Mouse (Mus musculus) intestine, embryonic 16.5 days (tissue): Measurements from ENCODE around the gene Fez1. TPM values are rescaled to one million over a fixed set of nuclear protein-coding genes. Genes with fewer than 3 reads are reported as not detected.
A peak's percentile ranks its signal among the peaks of the same experiment; 100 is the strongest.

Experiments
- ATAC-seq: fragments of 200-750 bp; cut with Nextera tagmentation; 2 replicates; pipeline ENCODE4 v1.8.0; 2017; ENCODE audit warnings: moderate TSS enrichment, moderate library complexity
- H3K27ac ChIP-seq: fragments of 300-500 bp; sonication (generic); 2 replicates; pipeline ENCODE4 v1.5.1; 2014; ENCODE audit warnings: mild to moderate bottlenecking, low read length
- H3K27me3 ChIP-seq: fragments of 300-500 bp; sonication (generic); replicated peaks from 2 replicates; pipeline ENCODE4 v1.6.1; 2014; ENCODE audit warnings: low read length, control low read depth, mixed read lengths; ENCODE audit not compliant: control insufficient read depth, insufficient read depth
- H3K36me3 ChIP-seq: fragments of 300-500 bp; sonication (generic); 2 replicates; pipeline ENCODE4 v1.6.1; 2014; ENCODE audit warnings: low read length, control low read depth; ENCODE audit not compliant: control insufficient read depth, insufficient read depth
- H3K4me1 ChIP-seq: fragments of 300-500 bp; sonication (generic); 2 replicates; pipeline ENCODE4 v1.6.1; 2014; ENCODE audit warnings: low read length, control low read depth, mixed read lengths; ENCODE audit not compliant: control insufficient read depth, insufficient read depth
- H3K4me2 ChIP-seq: fragments of 300-500 bp; sonication (generic); 2 replicates; pipeline ENCODE4 v1.6.1; 2014; ENCODE audit warnings: low read depth, low read length, control low read depth
- H3K4me3 ChIP-seq: fragments of 300-500 bp; sonication (generic); 2 replicates; pipeline ENCODE4 v1.5.1; 2014; ENCODE audit warnings: mild to moderate bottlenecking, low read length
- H3K9ac ChIP-seq: fragments of 300-500 bp; sonication (generic); 2 replicates; pipeline ENCODE4 v1.6.1; 2014; ENCODE audit warnings: low read depth, low read length
- H3K9me3 ChIP-seq: fragments of 300-500 bp; sonication (generic); 2 replicates; pipeline ENCODE4 v1.6.1; 2016; ENCODE audit warnings: low read length, control low read depth; ENCODE audit not compliant: control insufficient read depth
- WGBS: fragments of 180-500 bp; shearing (Covaris S2); extraction: QIAGEN DNeasy Blood & Tissue Kit; methylation state at CpG from one replicate; pipeline ENCODE4 v1.1.7; 2014; 5-methylcytosine and 5-hydroxymethylcytosine counted together
- polyA plus RNA-seq: library from polyadenylated mRNA; unstranded; fragments of >200 nt; fragmentation: Nextera tagmentation; extraction: Ambion mirVana; gene quantifications from 2 replicates; pipeline ENCODE4 v1.2.1, GENCODE M21; 2015

Gene Fez1
- polyA plus RNA-seq, 1 experiment from 2014 or later: 14.4 TPM

DNA sequence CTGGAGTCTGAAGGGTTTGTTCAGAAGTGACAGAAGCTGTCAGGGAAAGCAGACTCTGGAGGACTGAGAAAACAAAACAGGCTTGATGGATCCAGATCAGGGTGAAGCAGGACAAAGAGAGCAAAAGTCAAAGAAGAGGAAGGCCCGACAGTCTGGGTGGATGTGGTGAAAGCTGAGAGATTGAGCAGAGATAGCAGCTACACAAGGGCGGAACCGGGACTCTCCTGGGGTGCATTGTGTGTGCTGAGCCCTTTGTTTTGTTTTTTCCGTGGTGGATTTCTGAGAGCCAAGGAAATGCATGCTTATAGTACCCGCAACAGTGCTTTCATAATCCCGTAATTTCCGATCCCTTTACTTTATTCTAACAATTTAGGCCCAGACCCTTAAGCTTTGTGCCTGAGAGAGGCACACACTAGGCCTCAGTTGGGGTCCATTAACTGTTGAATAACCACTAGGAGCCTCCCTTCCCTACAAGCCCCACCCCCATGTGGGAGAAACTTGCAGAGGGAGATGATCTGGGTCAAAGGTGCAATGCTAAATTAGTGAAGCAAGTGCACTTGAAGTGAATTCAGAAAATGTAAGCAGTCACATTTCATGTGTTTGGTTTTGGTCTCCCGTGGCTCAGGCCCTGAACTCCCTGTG, 35.9 kb downstream of the Fez1 start:
- H3K36me3 ChIP-seq: no peaks in the 10 kb centered on the region
- H3K4me3 ChIP-seq: no peak overlapping the region
- no peak overlapping the region for H3K9ac ChIP-seq
- no peak for ATAC-seq
- no peak overlapping the region for H3K27ac ChIP-seq
- no peaks in the 10 kb centered on the region for H3K4me1 ChIP-seq
- H3K4me2 ChIP-seq: no peak overlapping the region
- 43% methylated on average over 8 of the region's 8 CpGs for whole genome bisulfite sequencing
- H3K9me3 ChIP-seq: no peaks in the 10 kb centered on the region
- no peaks in the 10 kb centered on the region for H3K27me3 ChIP-seq

DNA sequence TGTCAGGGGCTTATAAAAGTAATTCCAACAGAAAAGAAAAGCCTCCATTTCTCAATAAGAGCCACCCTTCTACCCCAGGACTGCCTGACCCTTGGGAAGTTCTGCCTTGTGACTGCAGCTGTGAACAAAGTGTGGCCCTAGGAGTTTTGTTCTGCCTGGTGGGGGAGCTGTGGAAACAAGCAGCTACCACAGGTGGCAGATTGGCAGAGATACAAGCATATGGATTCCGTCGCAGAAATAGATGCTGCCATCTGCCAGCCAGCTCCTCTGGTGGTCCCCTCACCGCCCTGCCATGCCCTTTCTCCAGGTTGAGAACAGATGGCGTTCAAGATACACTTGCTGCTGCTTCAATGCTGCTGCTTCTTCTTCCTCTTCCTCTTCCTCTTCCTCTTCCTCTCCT, 37.0 kb downstream of the Fez1 start:
- Histone ChIP-seq H3K27ac (no peak overlapping the region), H3K9me3 (no peaks in the 10 kb centered on the region), H3K4me1 (no peaks in the 10 kb centered on the region), H3K27me3 (no peaks in the 10 kb centered on the region), H3K4me3 (no peak overlapping the region), H3K9ac (no peak overlapping the region), H3K36me3 (no peaks in the 10 kb centered on the region), H3K4me2 (no peak overlapping the region)
- 50% methylated on average over 4 of the region's 4 CpGs for WGBS
- no peak for ATAC-seq

DNA sequence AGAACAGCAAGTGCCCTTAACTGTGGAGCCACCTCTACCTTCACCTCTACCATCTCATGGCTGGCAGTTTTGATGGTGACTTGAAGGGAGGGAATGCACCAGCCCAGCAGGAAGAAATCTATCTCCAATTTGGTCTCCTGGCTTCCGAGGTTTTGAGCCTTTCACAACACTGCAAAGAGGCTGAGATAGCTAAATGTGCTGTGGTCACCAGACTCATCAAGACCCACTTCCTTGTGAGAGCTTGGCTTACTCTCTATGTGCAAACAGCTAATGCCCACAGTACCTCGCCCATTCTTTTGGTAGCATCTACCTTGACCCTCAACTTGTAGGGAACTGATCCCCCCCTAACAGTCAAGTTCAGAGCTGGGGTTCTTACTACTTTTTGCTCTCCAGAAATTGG, 40.9 kb downstream of the Fez1 start:
- Histone ChIP-seq H3K9me3 (no peaks in the 10 kb centered on the region), H3K4me2 (no peak overlapping the region), H3K27me3 (no peaks in the 10 kb centered on the region), H3K27ac (no peak overlapping the region), H3K36me3 (no peaks in the 10 kb centered on the region), H3K4me3 (no peak overlapping the region), H3K9ac (no peak overlapping the region), H3K4me1 (no peaks in the 10 kb centered on the region)
- no peak for ATAC-seq
- 65% methylated on average over 2 of the region's 2 CpGs for WGBS

DNA sequence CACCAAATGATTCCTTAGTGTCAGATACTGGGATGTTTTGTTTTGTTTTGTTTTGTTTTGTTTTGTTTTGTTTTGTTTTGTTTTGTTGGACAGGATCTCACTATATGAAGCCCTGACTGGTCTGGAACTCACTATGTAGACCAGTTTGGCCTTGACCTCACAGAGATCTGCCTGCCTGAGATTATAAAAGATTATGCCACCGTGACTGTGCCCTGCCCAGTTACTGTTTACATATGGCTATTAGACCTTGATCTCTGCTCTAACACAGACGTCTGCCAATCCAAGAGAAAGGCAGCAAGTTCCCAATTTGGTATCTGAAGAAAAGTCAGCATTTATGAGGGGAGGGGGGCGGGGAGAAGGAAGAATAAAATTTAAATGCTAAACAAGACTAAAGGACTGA, 42.0 kb downstream of the Fez1 start:
- Histone ChIP-seq H3K36me3 (no peaks in the 10 kb centered on the region), H3K27me3 (no peaks in the 10 kb centered on the region), H3K27ac (no peak overlapping the region), H3K9me3 (no peaks in the 10 kb centered on the region), H3K9ac (no peak overlapping the region), H3K4me1 (no peaks in the 10 kb centered on the region), H3K4me3 (no peak overlapping the region), H3K4me2 (no peak overlapping the region)
- peak; percentile 86 for ATAC-seq
- WGBS: 37% methylated on average over 3 of the region's 3 CpGs

DNA sequence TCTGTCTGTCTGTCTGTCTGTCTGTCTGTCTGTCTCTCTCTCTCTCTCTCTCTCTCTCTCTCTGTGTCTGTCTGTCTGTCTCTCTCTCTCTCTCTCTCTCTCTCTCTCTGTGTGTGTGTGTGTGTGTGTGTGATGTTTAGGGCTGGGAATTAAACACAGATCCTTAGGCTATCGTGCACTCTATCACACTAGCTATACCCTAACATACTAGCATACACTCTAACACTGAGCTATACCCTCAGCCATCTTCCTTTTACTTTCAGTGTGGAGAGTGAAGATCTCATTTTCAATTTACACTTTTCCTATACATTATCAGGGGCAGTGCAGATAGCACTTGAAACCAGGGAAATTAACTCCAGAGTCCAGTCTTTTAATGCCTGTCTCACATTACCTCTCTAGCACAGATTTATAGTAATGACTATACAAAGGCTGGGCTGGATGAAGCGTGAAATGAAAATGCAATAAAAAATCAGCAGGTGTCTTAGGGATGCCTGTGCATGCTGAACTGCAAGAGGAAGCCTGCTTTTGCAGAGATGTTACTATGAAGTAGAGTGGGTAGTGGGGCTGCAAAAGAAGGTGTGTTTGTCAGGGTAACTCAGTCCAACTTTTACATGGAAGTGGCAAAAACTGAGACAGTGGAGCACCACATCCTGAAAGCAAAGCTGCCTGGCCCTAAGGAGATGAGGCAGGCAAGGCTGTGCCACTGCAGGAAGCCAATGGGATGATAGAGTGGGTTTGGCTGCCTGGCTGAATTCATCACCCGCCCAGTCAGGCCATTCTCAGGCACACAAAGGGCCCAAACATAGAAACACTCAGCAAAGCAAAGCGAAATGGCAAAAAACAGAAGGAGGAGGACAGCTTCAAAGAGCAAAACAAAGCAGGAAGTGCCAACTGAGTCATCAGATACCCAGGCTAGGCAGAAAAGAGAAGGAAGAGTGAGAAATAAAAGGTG, 43.5 kb downstream of the Fez1 start:
- no peak for ATAC-seq
- no peaks in the 10 kb centered on the region for H3K9me3 ChIP-seq
- no peak overlapping the region for H3K4me3 ChIP-seq
- H3K27ac ChIP-seq: no peak overlapping the region
- no peaks in the 10 kb centered on the region for H3K4me1 ChIP-seq
- H3K9ac ChIP-seq: no peak overlapping the region
- no peaks in the 10 kb centered on the region for H3K36me3 ChIP-seq
- WGBS: 56% methylated on average over 4 of the region's 4 CpGs
- no peaks in the 10 kb centered on the region for H3K27me3 ChIP-seq
- no peak overlapping the region for H3K4me2 ChIP-seq

DNA sequence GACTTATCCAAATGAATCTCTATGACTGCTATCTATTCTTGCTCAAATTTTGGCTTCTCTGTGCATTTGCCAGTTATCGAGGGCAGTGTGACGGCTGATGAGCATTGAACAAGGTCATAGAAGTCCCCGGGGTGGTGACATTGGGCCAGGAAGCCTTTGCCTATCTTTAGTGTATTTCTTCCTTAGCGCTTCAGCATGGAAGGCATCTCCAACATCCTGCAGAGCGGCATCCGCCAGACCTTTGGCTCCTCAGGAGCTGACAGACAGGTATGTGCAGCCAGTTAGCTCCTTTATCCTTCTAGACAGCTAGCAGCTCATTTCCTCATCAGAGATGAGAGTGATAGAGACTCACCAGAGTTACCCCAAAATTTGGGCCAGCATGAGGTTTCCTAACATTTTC, 47.0 kb downstream of the Fez1 start:
- Histone ChIP-seq H3K27me3 (no peaks in the 10 kb centered on the region), H3K27ac (no peak overlapping the region), H3K4me3 (no peak overlapping the region), H3K4me1 (no peaks in the 10 kb centered on the region), H3K9ac (no peak overlapping the region), H3K36me3 (no peaks in the 10 kb centered on the region), H3K9me3 (no peaks in the 10 kb centered on the region), H3K4me2 (no peak overlapping the region)
- ATAC-seq: no peak
- 91% methylated on average over 6 of the region's 6 CpGs for WGBS

DNA sequence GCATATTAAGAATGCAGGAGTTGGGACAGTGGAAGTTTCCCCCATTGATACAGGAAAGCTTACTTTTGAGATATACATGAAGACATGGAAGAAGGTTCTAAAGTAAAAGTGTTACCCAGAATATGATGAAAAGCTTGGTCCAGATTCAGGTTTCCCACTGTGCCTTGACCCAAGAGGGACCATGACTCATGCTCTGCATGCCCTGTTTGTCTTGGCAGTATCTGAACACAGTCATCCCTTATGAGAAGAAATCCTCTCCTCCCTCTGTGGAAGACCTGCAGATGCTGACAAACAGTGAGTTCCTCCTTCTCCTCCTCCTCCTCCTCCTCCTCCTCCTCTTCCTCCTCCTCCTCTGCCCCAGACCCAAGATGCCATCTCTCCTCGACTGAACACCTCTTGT, 48.6 kb downstream of the Fez1 start:
- H3K4me1 ChIP-seq: no peaks in the 10 kb centered on the region

DNA sequence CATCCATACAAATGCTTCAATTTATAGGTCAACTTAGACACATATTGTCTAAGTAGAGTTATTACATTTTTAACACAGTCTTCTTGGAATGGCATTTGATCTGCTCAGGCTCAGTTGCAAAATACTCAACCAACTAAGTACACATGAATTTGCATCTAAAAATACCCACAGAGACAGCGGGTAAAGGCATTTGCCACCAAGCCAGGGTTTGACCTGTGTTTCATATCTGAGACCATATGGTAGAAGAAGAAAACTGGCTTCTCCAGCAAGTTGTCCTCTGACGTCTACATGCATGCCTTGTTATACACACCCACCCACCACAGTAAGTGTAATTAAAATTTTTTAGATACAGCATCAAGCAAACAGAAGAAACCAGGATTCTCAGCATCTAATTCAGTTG, 52.1 kb downstream of the Fez1 start:
- no peak overlapping the region for H3K4me2 ChIP-seq
- no peaks in the 10 kb centered on the region for H3K9me3 ChIP-seq
- no peaks in the 10 kb centered on the region for H3K36me3 ChIP-seq
- H3K27ac ChIP-seq: no peak overlapping the region
- H3K4me1 ChIP-seq: no peaks in the 10 kb centered on the region
- H3K4me3 ChIP-seq: no peak overlapping the region
- no peak overlapping the region for H3K9ac ChIP-seq
- ATAC-seq: no peak
- 73% methylated on average over 2 of the region's 2 CpGs for WGBS
- no peaks in the 10 kb centered on the region for H3K27me3 ChIP-seq

More for the DNA sequence above, 48.6 kb downstream of the Fez1 start:
- no peak for ATAC-seq
- H3K27me3 ChIP-seq: no peaks in the 10 kb centered on the region
- H3K9ac ChIP-seq: no peak overlapping the region
- no peaks in the 10 kb centered on the region for H3K9me3 ChIP-seq
- no peak overlapping the region for H3K4me3 ChIP-seq
- H3K36me3 ChIP-seq: no peaks in the 10 kb centered on the region
- 83% methylated on average over 1 of the region's 1 CpGs for WGBS
- H3K27ac ChIP-seq: no peak overlapping the region
- no peak overlapping the region for H3K4me2 ChIP-seq

DNA sequence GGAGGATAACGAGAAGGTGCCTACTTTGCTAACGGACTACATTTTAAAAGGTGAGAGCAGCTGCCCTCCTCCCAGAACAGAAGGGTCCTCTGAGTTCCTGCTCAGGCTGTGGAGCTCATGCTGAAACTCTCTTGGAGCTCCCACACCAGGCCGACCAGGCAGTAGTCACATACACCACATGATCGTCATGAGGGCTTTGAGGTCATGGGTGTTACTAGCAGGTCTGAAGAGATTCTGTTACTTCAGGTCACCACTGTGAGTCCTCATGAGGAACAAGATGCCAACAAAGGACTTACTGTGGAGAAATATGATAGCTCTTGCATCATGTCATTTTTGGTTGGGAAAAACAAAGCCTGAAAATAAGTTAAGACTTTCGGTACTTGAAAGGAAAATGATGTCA, 54.6 kb downstream of the Fez1 start:
- ATAC-seq: no peak
- H3K27ac ChIP-seq: no peak overlapping the region
- no peak overlapping the region for H3K4me3 ChIP-seq
- H3K9me3 ChIP-seq: no peaks in the 10 kb centered on the region
- WGBS: 84% methylated on average over 5 of the region's 5 CpGs
- H3K9ac ChIP-seq: no peak overlapping the region
- no peaks in the 10 kb centered on the region for H3K27me3 ChIP-seq
- H3K4me1 ChIP-seq: no peaks in the 10 kb centered on the region
- no peaks in the 10 kb centered on the region for H3K36me3 ChIP-seq
- H3K4me2 ChIP-seq: no peak overlapping the region
